Mouse (Mus musculus) neural tube, embryonic 13.5 days (tissue): ENCODE measurements around the gene Mllt6. TPM values are rescaled to one million over a fixed set of nuclear protein-coding genes. Genes with fewer than 3 reads are reported as not detected.

ENCODE experiments used
- ATAC-seq: fragments of 200-750 bp; cut with Nextera tagmentation; 2 replicates; pipeline ENCODE4 v1.8.0; 2017; ENCODE audit warnings: low read depth, mild to moderate bottlenecking, moderate TSS enrichment, moderate library complexity
- H3K27ac ChIP-seq: fragments of 300-500 bp; sonication (generic); replicated peaks from 2 replicates; pipeline ENCODE4 v1.5.1; 2015; ENCODE audit warnings: moderate library complexity, mild to moderate bottlenecking, inconsistent platforms
- H3K27me3 ChIP-seq: fragments of 300-500 bp; sonication (generic); 2 replicates; pipeline ENCODE4 v1.6.1; 2015; ENCODE audit warnings: mild to moderate bottlenecking, inconsistent platforms
- H3K36me3 ChIP-seq: fragments of 300-500 bp; sonication (generic); 2 replicates; pipeline ENCODE4 v1.6.1; 2015; ENCODE audit warnings: mild to moderate bottlenecking, inconsistent platforms
- H3K4me1 ChIP-seq: fragments of 300-500 bp; sonication (generic); replicated peaks from 2 replicates; pipeline ENCODE4 v1.6.1; 2015; ENCODE audit warnings: inconsistent platforms
- H3K4me2 ChIP-seq: fragments of 300-500 bp; sonication (generic); 2 replicates; pipeline ENCODE4 v1.6.1; 2015; ENCODE audit warnings: inconsistent platforms, mild to moderate bottlenecking, moderate library complexity
- H3K4me3 ChIP-seq: fragments of 300-500 bp; sonication (generic); 2 replicates; pipeline ENCODE4 v1.5.1; 2015; ENCODE audit warnings: mild to moderate bottlenecking, inconsistent platforms
- H3K9ac ChIP-seq: fragments of 300-500 bp; sonication (generic); 2 replicates; pipeline ENCODE4 v1.6.1; 2015; ENCODE audit warnings: moderate library complexity, mild to moderate bottlenecking, inconsistent platforms
- H3K9me3 ChIP-seq: fragments of 300-500 bp; sonication (generic); 2 replicates; pipeline ENCODE4 v1.6.1; 2016; ENCODE audit warnings: inconsistent platforms
- WGBS: fragments of 180-500 bp; shearing (Covaris S2); methylation state at CpG from one replicate; pipeline ENCODE4 v1.1.7; 2015; 5-methylcytosine and 5-hydroxymethylcytosine counted together
- polyA plus RNA-seq: library from polyadenylated mRNA; unstranded; fragments of >200 nt; fragmentation: Nextera tagmentation; extraction: Ambion mirVana; gene quantifications from 2 replicates; pipeline ENCODE4 v1.2.1, GENCODE M21; 2015

Gene Mllt6
- polyA plus RNA-seq, 1 experiment from 2014 or later = 3.2 TPM

DNA sequence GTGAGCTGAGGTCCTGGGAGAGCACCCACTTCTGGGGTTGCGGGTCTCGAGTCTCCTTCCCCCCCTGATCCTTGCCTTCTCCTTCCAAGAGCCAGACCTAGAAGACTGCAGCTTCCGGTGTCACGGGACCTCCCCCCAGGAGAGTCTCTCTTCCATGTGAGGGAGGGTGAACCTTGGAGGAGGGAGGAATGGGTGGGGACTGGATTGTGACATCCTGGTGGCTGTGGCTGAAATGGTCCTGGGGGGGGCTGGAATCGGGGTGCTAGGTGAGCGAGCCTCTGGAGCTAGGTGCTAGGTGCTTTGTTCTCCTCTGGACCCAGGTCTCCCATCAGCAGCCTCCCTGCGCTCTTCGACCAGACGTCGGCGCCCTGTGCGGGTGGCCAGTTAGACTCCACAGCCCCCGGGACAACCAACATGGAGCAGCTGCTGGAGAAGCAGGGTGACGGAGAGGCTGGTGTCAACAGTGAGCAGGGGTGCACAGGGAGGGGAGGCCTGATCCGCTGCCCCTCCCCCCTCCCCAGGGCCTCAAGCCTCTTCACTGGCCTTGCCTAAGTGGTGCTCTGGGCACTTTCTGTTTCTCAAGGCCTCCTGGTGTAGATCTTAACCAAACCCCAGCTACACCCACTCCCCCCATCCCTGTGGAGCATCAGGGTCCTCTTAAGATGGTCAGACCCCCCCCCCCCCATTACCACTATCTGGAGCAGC, 13.0 kb downstream of the Mllt6 start:
- Histone ChIP-seq H3K9ac (no peak overlapping the region), H3K36me3 (peaks cover 99% of the 10 kb centered on the region)
- WGBS = 82% methylated on average over 15 of the region's 15 CpGs

DNA sequence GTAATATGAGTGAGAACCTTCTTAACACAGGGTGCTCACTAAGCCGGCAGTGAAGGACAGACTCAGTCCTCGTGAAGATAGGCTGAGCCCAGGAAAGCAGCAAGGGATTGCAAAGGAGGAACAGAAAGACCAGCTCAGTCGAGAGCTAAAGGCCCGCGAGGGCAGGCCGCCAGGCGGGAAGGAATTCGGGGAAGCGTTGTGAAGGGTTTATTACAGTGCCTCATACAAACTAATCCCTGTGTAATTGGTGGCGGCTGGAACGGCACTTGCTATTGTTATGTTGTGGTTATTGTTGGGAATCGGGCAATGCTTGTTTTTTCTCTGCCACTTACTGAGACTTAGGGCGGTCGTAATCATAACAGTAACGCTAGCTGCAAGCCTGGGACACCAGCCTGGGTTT, 14.2 kb downstream of the Mllt6 start:
- Histone ChIP-seq H3K9ac (no peak overlapping the region), H3K27ac (no peak overlapping the region), H3K9me3 (no peaks in the 10 kb centered on the region), H3K4me1 (peaks cover 27% of the 10 kb centered on the region), H3K36me3 (peaks cover 99% of the 10 kb centered on the region), H3K4me3 (no peak overlapping the region), H3K4me2 (no peak overlapping the region), H3K27me3 (no peaks in the 10 kb centered on the region)
- ATAC-seq = no peak
- WGBS = 28% methylated on average over 15 of the region's 15 CpGs

More for the DNA sequence above, 13.0 kb downstream of the Mllt6 start:
- peaks cover 27% of the 10 kb centered on the region for H3K4me1 ChIP-seq
- no peak overlapping the region for H3K4me3 ChIP-seq
- H3K27me3 ChIP-seq = no peaks in the 10 kb centered on the region
- H3K27ac ChIP-seq = no peak overlapping the region
- no peaks in the 10 kb centered on the region for H3K9me3 ChIP-seq
- H3K4me2 ChIP-seq = no peak overlapping the region
- ATAC-seq = no peak

DNA sequence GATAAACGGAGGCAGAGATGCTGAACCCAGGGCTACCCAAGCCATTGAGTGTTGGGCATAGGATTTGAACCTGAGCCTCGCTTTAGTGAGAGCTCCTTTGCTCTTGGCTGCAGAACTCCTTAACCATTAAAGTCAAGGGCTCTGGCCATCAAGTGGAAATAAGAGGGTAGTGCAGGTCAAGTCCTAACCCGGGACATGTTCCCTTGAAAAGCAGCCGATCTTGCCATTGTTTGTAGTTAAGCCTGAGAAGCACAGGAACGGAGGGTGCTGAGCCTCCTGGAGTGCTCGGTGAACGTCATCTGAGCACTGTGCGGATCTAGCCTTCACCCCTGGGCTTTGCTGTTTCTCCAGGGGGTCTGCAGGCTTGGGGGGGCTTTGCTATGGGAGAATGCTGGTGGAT, 14.6 kb downstream of the Mllt6 start:
- no peaks in the 10 kb centered on the region for H3K9me3 ChIP-seq
- H3K4me2 ChIP-seq = no peak overlapping the region
- H3K4me1 ChIP-seq = peaks cover 27% of the 10 kb centered on the region
- ATAC-seq = no peak
- WGBS = 47% methylated on average over 8 of the region's 8 CpGs
- H3K27me3 ChIP-seq = no peaks in the 10 kb centered on the region
- H3K27ac ChIP-seq = no peak overlapping the region
- peaks cover 95% of the 10 kb centered on the region for H3K36me3 ChIP-seq
- no peak overlapping the region for H3K9ac ChIP-seq
- H3K4me3 ChIP-seq = no peak overlapping the region

DNA sequence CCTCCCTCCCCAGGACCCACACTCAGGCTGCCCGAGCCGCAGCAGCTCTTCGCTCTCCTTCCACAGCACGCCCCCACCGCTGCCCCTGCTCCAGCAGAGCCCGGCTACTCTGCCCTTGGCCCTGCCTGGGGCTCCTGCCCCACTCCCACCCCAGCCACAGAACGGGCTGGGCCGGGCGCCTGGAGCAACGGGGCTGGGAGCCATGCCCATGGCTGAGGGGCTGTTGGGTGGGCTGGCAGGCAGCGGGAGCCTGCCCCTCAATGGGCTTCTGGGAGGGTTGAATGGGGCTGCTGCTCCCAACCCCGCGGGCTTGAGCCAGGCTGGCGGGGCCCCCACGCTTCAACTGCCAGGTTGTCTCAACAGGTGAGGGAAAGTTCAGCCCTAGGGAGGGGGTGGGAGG, 15.1 kb downstream of the Mllt6 start:
- Histone ChIP-seq H3K4me3 (no peak overlapping the region), H3K27me3 (no peaks in the 10 kb centered on the region), H3K4me1 (peaks cover 27% of the 10 kb centered on the region), H3K27ac (no peak overlapping the region), H3K9ac (no peak overlapping the region), H3K4me2 (no peak overlapping the region), H3K36me3 (peaks cover 91% of the 10 kb centered on the region), H3K9me3 (no peaks in the 10 kb centered on the region)
- WGBS = 82% methylated on average over 15 of the region's 15 CpGs
- ATAC-seq = no peak

DNA sequence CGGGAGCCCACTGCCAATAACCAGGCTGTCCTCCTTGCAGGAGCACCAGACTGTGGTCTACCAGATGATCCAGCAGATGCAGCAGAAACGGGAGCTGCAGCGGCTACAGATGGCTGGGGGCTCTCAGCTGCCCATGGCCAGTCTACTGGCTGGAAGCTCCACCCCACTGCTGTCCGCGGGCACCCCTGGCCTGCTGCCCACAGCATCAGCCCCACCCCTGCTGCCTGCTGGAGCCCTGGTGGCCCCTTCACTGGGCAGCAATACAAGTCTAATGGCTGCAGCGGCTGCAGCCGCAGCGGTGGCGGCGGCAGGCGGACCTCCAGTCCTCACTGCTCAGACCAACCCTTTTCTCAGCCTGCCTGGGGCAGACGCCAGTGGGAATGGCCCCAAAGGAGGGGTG, 17.2 kb downstream of the Mllt6 start:
- Histone ChIP-seq H3K36me3 (peaks cover 69% of the 10 kb centered on the region), H3K4me2 (no peak overlapping the region), H3K27me3 (no peaks in the 10 kb centered on the region), H3K9me3 (no peaks in the 10 kb centered on the region), H3K4me1 (peaks cover 38% of the 10 kb centered on the region), H3K9ac (0 out of 2 replicates have a peak overlapping the region, but pooled peaks have one; percentile 14), H3K27ac (peak overlapping the region; percentile 43), H3K4me3 (no peak overlapping the region)
- WGBS = 69% methylated on average over 12 of the region's 12 CpGs
- peak; percentile 33 for ATAC-seq

DNA sequence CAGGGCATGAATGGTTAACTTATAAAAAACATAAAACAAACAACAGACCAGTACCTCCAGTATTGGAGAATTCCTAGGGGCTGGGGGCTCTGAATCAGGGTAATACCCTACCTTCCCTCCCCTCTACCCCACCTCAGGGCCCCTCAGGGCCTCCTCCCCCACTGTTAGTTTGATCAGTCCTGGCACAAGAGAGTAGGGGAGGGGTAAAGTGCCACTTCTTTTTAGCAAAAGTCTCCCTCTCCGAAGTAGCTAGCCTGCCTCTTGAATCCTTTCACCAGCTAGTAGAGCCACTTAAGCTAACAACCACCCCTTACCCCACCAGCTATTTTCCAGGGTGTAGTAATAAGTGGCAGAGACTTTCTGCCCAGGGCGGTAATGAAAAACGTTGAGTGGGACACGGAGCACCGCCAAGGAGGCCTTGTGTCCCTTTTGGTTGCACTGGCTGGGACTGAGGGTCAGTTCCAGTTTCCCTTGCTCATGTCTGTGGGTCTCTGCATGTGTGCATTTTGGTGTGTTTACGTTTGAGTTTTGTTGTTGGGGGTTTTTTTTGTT, 19.4 kb downstream of the Mllt6 start:
- ATAC-seq = no peak
- H3K9me3 ChIP-seq = no peaks in the 10 kb centered on the region
- H3K4me3 ChIP-seq = no peak overlapping the region
- no peak overlapping the region for H3K9ac ChIP-seq
- 88% methylated on average over 6 of the region's 6 CpGs for WGBS
- peaks cover 45% of the 10 kb centered on the region for H3K4me1 ChIP-seq
- peaks cover 51% of the 10 kb centered on the region for H3K36me3 ChIP-seq
- no peak overlapping the region for H3K27ac ChIP-seq
- H3K4me2 ChIP-seq = no peak overlapping the region
- no peaks in the 10 kb centered on the region for H3K27me3 ChIP-seq

DNA sequence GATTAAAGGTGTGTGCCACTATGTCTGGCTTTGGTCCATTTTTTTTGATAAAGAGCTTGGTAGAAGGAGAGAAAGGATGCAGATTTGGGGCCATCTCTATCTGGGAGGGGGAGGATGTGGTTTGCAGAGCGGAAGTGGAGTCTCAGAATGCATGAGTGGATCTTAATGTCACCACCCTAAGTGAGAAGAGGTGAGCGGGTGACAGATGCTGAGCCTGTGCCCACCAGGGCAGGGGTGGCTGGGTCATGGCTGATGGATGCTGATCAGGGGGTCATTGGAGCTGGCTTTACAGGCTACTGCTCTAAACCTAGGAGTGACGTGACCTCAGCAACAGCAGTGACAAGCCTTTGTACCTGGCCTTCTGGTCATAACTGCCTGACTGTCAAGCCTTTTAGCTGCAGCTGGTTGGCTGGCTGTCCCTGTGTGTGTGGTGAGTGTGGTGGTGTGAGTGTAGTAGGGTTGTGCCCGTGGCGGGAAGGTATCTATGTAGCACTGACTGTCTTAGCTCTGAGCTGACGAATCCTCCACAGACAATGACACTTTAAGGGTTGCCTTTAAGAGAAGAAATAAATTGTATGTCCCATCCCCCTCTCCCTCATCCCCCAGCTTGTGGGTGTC, 21.0 kb downstream of the Mllt6 start:
- WGBS = 88% methylated on average over 6 of the region's 6 CpGs

DNA sequence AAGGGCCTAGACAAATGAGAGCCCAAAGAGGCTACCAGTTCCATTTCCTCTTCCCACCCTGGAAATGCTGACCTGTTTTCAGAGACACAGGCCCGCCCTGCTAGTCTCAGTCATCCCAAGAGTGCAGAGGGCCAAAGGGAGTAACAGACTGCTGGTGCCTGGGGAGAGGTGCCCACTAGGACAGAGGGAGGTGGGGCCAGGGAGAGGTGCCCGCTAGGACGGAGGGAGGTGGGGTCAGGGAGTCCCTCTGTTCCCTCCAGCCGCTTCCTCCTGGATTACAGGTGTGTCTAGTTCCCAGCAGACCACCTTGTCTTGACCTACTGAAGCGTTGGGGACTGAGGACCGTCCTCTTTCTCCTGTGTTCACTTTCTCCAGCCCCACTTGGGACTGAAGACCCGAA, 21.6 kb downstream of the Mllt6 start:
- no peak for ATAC-seq
- Histone ChIP-seq H3K4me3 (no peak overlapping the region), H3K9me3 (no peaks in the 10 kb centered on the region), H3K4me2 (peak overlapping the region; percentile 76; the same call in 1 of the 2 replicates), H3K27ac (peak overlapping the region; percentile 52; the same call in 1 of the 2 replicates), H3K9ac (peak overlapping the region; percentile 65; the same call in 1 of the 2 replicates), H3K36me3 (peaks cover 50% of the 10 kb centered on the region), H3K27me3 (no peaks in the 10 kb centered on the region), H3K4me1 (peaks cover 39% of the 10 kb centered on the region)
- WGBS = 43% methylated on average over 7 of the region's 7 CpGs

More for the DNA sequence above, 21.0 kb downstream of the Mllt6 start:
- H3K27me3 ChIP-seq = no peaks in the 10 kb centered on the region
- H3K9ac ChIP-seq = no peak overlapping the region
- no peak for ATAC-seq
- H3K4me2 ChIP-seq = no peak overlapping the region
- H3K9me3 ChIP-seq = no peaks in the 10 kb centered on the region
- H3K36me3 ChIP-seq = peaks cover 50% of the 10 kb centered on the region
- no peak overlapping the region for H3K27ac ChIP-seq
- H3K4me3 ChIP-seq = no peak overlapping the region
- peaks cover 39% of the 10 kb centered on the region for H3K4me1 ChIP-seq

DNA sequence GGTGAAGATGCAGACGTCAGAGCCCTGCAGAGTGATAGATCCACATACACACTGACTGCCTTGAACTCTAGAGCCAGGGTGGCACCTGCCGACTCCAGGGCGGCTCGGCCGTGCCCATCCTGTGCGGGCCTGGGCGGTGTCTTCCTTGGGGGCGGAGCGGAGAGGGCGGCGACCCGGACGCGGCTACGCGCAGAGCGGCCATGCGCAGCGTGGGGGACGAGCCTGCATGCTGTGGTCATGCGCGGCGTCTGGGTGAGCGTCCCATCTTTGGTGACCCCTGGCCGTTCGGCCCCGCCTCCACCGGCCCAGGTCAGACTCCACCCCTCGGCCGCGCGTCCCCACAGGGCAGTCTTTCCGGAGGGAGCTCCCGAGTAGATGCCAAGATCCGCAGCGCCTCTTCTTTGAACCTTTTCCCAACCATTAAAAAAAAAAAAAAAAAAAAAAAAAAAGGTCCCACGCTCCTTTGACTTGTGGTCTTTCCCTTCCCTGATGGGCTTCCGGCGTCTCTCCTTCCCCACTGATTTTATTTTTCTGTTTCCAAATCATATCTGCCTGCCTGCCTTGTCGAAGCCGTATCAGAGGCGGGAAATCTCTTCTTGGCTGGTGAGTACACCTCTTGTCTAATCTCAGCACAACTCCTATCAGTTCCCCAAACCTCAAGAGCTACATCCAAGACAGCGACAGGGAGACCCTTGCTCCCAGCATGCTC, 22.6 kb downstream of the Mllt6 start, which contains the start of gene Cisd3:
Gene Cisd3, plus strand, starts transcription at position 214 of the 709 bp plus-strand sequence.
- H3K4me1 ChIP-seq = peaks cover 30% of the 10 kb centered on the region
- H3K27ac ChIP-seq = peak within 1 kb of the TSS; percentile 52; the same call in 1 of the 2 replicates
- no peaks in the 10 kb centered on the region for H3K27me3 ChIP-seq
- WGBS = 3% methylated on average over 42 of the region's 43 CpGs
- peak; percentile 51 for ATAC-seq
- H3K4me3 ChIP-seq = peak within 1 kb of the TSS; percentile 42
- peaks cover 50% of the 10 kb centered on the region for H3K36me3 ChIP-seq
- H3K9me3 ChIP-seq = no peaks in the 10 kb centered on the region
- peak within 1 kb of the TSS; percentile 65 for H3K9ac ChIP-seq
- H3K4me2 ChIP-seq = peak within 1 kb of the TSS; percentile 76

DNA sequence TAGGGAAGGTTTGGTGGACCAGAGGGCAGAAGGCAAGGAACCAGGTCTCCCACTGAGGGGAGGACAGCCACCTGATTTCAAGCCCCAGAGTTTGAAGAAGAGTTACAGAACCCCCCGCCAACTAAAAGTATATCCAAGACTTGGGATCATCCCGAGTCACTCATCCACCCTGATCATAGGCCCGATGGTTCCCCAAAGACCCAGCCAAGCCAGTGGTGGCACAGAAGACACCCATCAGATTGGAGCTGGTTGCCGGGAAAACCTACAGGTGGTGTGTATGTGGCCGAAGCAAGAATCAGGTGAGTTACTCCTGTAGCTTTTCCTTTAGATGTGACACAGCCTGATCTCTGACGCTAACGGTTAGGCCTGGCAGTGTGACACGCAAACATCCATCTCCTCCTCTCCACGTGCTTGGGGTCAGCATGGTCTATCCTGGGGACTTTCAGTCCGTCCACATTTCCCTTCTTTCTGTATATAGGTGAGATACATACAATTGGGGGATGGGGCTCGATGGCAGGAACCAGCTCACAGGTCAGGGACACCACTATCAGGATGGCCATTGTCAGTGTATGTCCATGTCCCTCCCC, 23.2 kb downstream of the Mllt6 start:
- peak overlapping the region; percentile 42 for H3K4me3 ChIP-seq
- peaks cover 52% of the 10 kb centered on the region for H3K36me3 ChIP-seq
- peak overlapping the region; percentile 76 for H3K4me2 ChIP-seq
- no peaks in the 10 kb centered on the region for H3K27me3 ChIP-seq
- H3K9me3 ChIP-seq = no peaks in the 10 kb centered on the region
- ATAC-seq = no peak
- H3K4me1 ChIP-seq = peaks cover 29% of the 10 kb centered on the region
- WGBS = 73% methylated on average over 11 of the region's 11 CpGs
- peak overlapping the region; percentile 65; the same call in 1 of the 2 replicates for H3K9ac ChIP-seq
- H3K27ac ChIP-seq = no peak overlapping the region

DNA sequence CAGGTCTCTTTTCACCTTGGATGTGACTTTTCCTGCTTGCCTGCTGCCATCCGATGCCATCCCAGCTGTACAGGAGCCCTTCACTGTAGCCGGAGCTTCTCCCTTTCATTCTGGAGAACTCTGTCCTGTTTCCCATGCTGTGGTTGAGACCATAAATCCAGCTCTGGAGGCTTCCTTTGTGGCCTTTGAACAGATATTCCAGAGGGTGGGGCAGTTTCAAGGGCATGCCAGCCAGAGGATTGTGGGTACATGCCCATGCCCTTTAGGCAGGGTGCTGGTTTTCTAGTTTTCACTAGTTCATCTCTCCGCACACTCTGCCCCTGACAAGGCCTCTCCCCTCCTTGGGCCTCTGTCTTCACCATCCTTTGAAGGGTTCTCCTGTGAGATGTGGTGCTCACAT, 23.8 kb downstream of the Mllt6 start:
- no peaks in the 10 kb centered on the region for H3K9me3 ChIP-seq
- 71% methylated on average over 3 of the region's 3 CpGs for WGBS
- H3K27ac ChIP-seq = no peak overlapping the region
- H3K4me2 ChIP-seq = no peak overlapping the region
- ATAC-seq = no peak
- peaks cover 52% of the 10 kb centered on the region for H3K36me3 ChIP-seq
- H3K27me3 ChIP-seq = no peaks in the 10 kb centered on the region
- no peak overlapping the region for H3K9ac ChIP-seq
- H3K4me3 ChIP-seq = no peak overlapping the region
- H3K4me1 ChIP-seq = peaks cover 29% of the 10 kb centered on the region
